Mouse (Mus musculus) CH12.LX (cell line): ENCODE results near the gene Fut11. TPM values are rescaled to one million over a fixed set of nuclear protein-coding genes. Genes with fewer than 3 reads are reported as not detected.

Experiments used
- DNase-seq: peaks from one replicate; pipeline ENCODE4 v3.0.0-alpha.2; 2013; ENCODE audit errors: extremely low read depth
- H3K27ac ChIP-seq: 2 replicates; pipeline ENCODE4 v1.5.1; 2012; ENCODE audit warnings: low read depth, mild to moderate bottlenecking, control low read depth, moderate library complexity; ENCODE audit not compliant: insufficient read depth
- H3K27me3 ChIP-seq: replicated peaks from 2 replicates; pipeline ENCODE3; 2012; ENCODE audit warnings: inconsistent platforms
- H3K36me3 ChIP-seq, 2 experiments: replicated peaks in 1 of 2; 2 replicates each; pipeline versions ENCODE3 to v1.6.1; 2012; ENCODE audit warnings: inconsistent platforms in 1 of 2, low read length in 1 of 2, mild to moderate bottlenecking in 1 of 2, mixed read lengths in 1 of 2, moderate library complexity in 1 of 2; ENCODE audit not compliant: control insufficient read depth in 1 of 2, insufficient read depth in 1 of 2
- H3K4me1 ChIP-seq, 2 experiments: 2 replicates each; pipeline ENCODE4 v1.6.1; 2012; ENCODE audit warnings: inconsistent platforms in 1 of 2, moderate library complexity in 1 of 2; ENCODE audit not compliant: insufficient read depth in 2 of 2, control insufficient read depth in 1 of 2
- H3K4me2 ChIP-seq: 2 replicates; pipeline ENCODE4 v1.6.1; 2012; ENCODE audit warnings: low read depth, mild to moderate bottlenecking, control low read depth; ENCODE audit not compliant: poor library complexity, insufficient read depth, severe bottlenecking
- H3K4me3 ChIP-seq, 3 experiments: fragments of 150-350 bp in 1 of 3; sonication (generic) in 1 of 3; replicated peaks in 1 of 3; 2 replicates each; pipeline versions ENCODE3 to v1.5.1; 2011 to 2012; ENCODE audit warnings: low read depth in 2 of 3, low read length in 2 of 3, mild to moderate bottlenecking in 2 of 3, moderate library complexity in 2 of 3, control low read depth in 1 of 3, improper control_type of control experiment in 1 of 3, inconsistent platforms in 1 of 3, mixed read lengths in 1 of 3; ENCODE audit not compliant: poor library complexity in 1 of 3
- H3K79me2 ChIP-seq: replicated peaks from 2 replicates; pipeline ENCODE4 v1.6.1; 2012; ENCODE audit warnings: mild to moderate bottlenecking, moderate library complexity; ENCODE audit not compliant: control insufficient read depth, poor library complexity, insufficient read depth, severe bottlenecking; ENCODE audit errors: extremely low read depth
- H3K9ac ChIP-seq: 2 replicates; pipeline ENCODE4 v1.6.1; 2012; ENCODE audit warnings: low read depth, mild to moderate bottlenecking, control low read depth, moderate library complexity; ENCODE audit not compliant: insufficient read depth
- H3K9me3 ChIP-seq: replicated peaks from 2 replicates; pipeline ENCODE3; 2012; ENCODE audit warnings: low read length, inconsistent platforms, mixed read lengths
- CTCF ChIP-seq, 2 experiments: IDR thresholded peaks in 1 of 2; conservative IDR thresholded peaks in 1 of 2; 2 replicates each; pipeline ENCODE4 v1.5.1; 2011 to 2012; ENCODE audit warnings: low read depth in 2 of 2, low read length in 2 of 2, improper control_type of control experiment in 1 of 2, inconsistent platforms in 1 of 2, mild to moderate bottlenecking in 1 of 2, moderate library complexity in 1 of 2
- E2F4 ChIP-seq: IDR thresholded peaks from 2 replicates; pipeline ENCODE4 v1.6.1; 2011; ENCODE audit warnings: low read depth, low read length, improper control_type of control experiment; ENCODE audit not compliant: insufficient replicate concordance
- GABPA ChIP-seq: IDR thresholded peaks from 2 replicates; pipeline ENCODE4 v1.6.1; 2012; ENCODE audit warnings: low read depth, low read length, improper control_type of control experiment, inconsistent platforms; ENCODE audit not compliant: insufficient replicate concordance
- MEF2A ChIP-seq: IDR thresholded peaks from 2 replicates; pipeline ENCODE4 v1.6.1; 2014; ENCODE audit warnings: low read depth, mild to moderate bottlenecking, inconsistent platforms, low read length, improper control_type of control experiment, borderline replicate concordance
- RAD21 ChIP-seq: IDR thresholded peaks from 2 replicates; pipeline ENCODE4 v1.6.1; 2011; ENCODE audit warnings: low read depth, mild to moderate bottlenecking, low read length, improper control_type of control experiment, moderate library complexity
- SIN3A ChIP-seq: IDR thresholded peaks from 2 replicates; pipeline ENCODE4 v1.6.1; 2012; ENCODE audit warnings: low read length, improper control_type of control experiment, inconsistent platforms
- SMC3 ChIP-seq: IDR thresholded peaks from 2 replicates; pipeline ENCODE4 v1.6.1; 2011; ENCODE audit warnings: low read depth, low read length, improper control_type of control experiment
- USF1 ChIP-seq: IDR thresholded peaks from 2 replicates; pipeline ENCODE4 v1.6.1; 2014; ENCODE audit warnings: low read depth, mild to moderate bottlenecking, inconsistent platforms, low read length, improper control_type of control experiment
- ZMIZ1 ChIP-seq: IDR thresholded peaks from 2 replicates; pipeline ENCODE4 v1.6.1; 2012; ENCODE audit warnings: low read depth, mild to moderate bottlenecking, inconsistent platforms, low read length, improper control_type of control experiment
- dilution Hi-C: fragments of 300-500 bp; cut with MboI; formaldehyde crosslinking; loops from 2 replicates; pipeline ENCODE4 v1.14.3; 2020; ENCODE audit warnings: low sequenced_read_pairs; ENCODE audit not compliant: extremely low pct_unique_long_range_greater_than_20kb, extremely low pct_ligation_motif_present
- in situ Hi-C: fragments of 300-500 bp; cut with MboI; formaldehyde crosslinking; loops from 3 replicates; pipeline ENCODE4 v1.14.3; 2019; ENCODE audit warnings: low sequenced_read_pairs, low pct_ligation_motif_present, low pct_unique_long_range_greater_than_20kb, mixed read lengths
- polyA plus RNA-seq: library from polyadenylated mRNA; unstranded; fragments of >175 nt; gene quantifications from 2 replicates; pipeline ENCODE4 v1.2.1, GENCODE M21; 2012; ENCODE audit warnings: low read depth; ENCODE audit not compliant: insufficient read length
- total RNA-seq, 2 experiments: library from RNA; depleted of rRNA; stranded (reverse); fragments of 300-350 nt in 1 of 2; fragments of >200 nt in 1 of 2; gene quantifications; 2 replicates each; pipeline ENCODE4 v1.2.3; 2012 to 2014

Gene Fut11
- total and polyA plus RNA-seq, 3 experiments, result 2.9 to 3.8 (median 3.7) TPM

- Histone ChIP-seq H3K27ac (no peak overlapping the region), H3K4me2 (no peak overlapping the region), H3K4me3 (no peak overlapping the region), H3K9me3 (no peaks in the 10 kb centered on the region), H3K27me3 (no peaks in the 10 kb centered on the region), H3K36me3 (no peaks in the 10 kb centered on the region), H3K79me2 (no peaks in the 10 kb centered on the region), H3K4me1 (peaks cover 2 to 29% of the 10 kb centered on the region in 2 experiments; a peak in 3 of 4 replicates), H3K9ac (no peak overlapping the region)
- in situ Hi-C loops, result loop anchor here (5.0 kb wide), 1 partner anchor 78 kb away; no protein-coding TSS in a partner anchor
- dilution Hi-C loops, result no loop called here
- DNase-seq, result no peak
- no peak for TF ChIP-seq E2F4
These were observed 39.0 kb upstream of the Fut11 start for GRCm38 (mm10) chr14:20655731-20656130.

- no peak for TF ChIP-seq SIN3A
- peak; percentile 56; the same call in 1 of the 2 replicates for TF ChIP-seq MEF2A
- H3K9me3 ChIP-seq, result no peaks in the 10 kb centered on the region
- H3K36me3 ChIP-seq, result no peaks in the 10 kb centered on the region
- dilution Hi-C loops, result no loop called here
- H3K9ac ChIP-seq, result no peak within 1 kb of the TSS
- in situ Hi-C loops, result loop anchor here (5.0 kb wide), 1 partner anchor 79 kb away; no protein-coding TSS in a partner anchor
- DNase-seq, result no peak
- H3K27me3 ChIP-seq, result peaks cover 3% of the 10 kb centered on the region
- H3K4me1 ChIP-seq, result peaks cover 2 to 30% of the 10 kb centered on the region in 2 experiments; a peak in 3 of 4 replicates
- no peak within 1 kb of the TSS for H3K4me3 ChIP-seq
- no peak within 1 kb of the TSS for H3K27ac ChIP-seq
- no peak within 1 kb of the TSS for H3K4me2 ChIP-seq
- no peaks in the 10 kb centered on the region for H3K79me2 ChIP-seq
These were observed 38.4 kb upstream of the Fut11 start, which contains the start of gene Myoz1 for GRCm38 (mm10) chr14:20656361-20656760. Myoz1 (minus strand) TSS chr14:20656540.

- dilution Hi-C loops, result no loop called here
- Histone ChIP-seq H3K4me2 (no peak overlapping the region), H3K4me1 (peaks cover 2 to 35% of the 10 kb centered on the region in 2 experiments; a peak in 3 of 4 replicates), H3K9ac (no peak overlapping the region), H3K4me3 (no peak overlapping the region), H3K36me3 (no peaks in the 10 kb centered on the region), H3K27ac (no peak overlapping the region), H3K9me3 (no peaks in the 10 kb centered on the region), H3K27me3 (peaks cover 22% of the 10 kb centered on the region), H3K79me2 (no peaks in the 10 kb centered on the region)
- TF ChIP-seq ZMIZ1 (no peak), SMC3 (peak; percentile 84), GABPA (no peak), CTCF (conservative IDR thresholded peaks at IDR 0.05 in 1 of 2, IDR thresholded peaks at IDR 0.05 in 1 of 2; ENCODE audit: low read depth in 2 of 2, low read length in 2 of 2) (peak; percentile 60 to 78), USF1 (no peak), RAD21 (peak; percentile 62)
- in situ Hi-C loops, result loop anchor here (5.0 kb wide), 1 partner anchor 81 kb away; no protein-coding TSS in a partner anchor
- peak; percentile 44 for DNase-seq
These were observed 36.4 kb upstream of the Fut11 start for GRCm38 (mm10) chr14:20658326-20658725.
